Mouse (Mus musculus): ENCODE data around the gene Fmnl2. TPM values are rescaled to one million over a fixed set of nuclear protein-coding genes. Genes with fewer than 3 reads are reported as not detected.

The Fmnl2 gene
- polyA plus RNA-seq, 1 experiment = not detected

GRCm38 (mm10) chr2:53095031-53095430 lies 237.4 kb downstream of the Fmnl2 start:
- Histone ChIP-seq H3K4me3 (ENCODE audit: insufficient read depth, low read depth, low read length) (no peak overlapping the region), H3K4me1 (ENCODE audit: control insufficient read depth, insufficient read depth, low read length) (no peaks in the 10 kb centered on the region), H3K27ac (ENCODE audit: insufficient read depth, low read depth, low read length) (no peak overlapping the region)
- TF ChIP-seq POLR2A (IDR thresholded peaks at IDR 0.05; ENCODE audit: insufficient read depth, low read depth, low read length) = no peak
- TF ChIP-seq CTCF (IDR thresholded peaks at IDR 0.05; ENCODE audit: insufficient read depth, low read depth, low read length) = no peak
- 89% methylated on average over 9 of the region's 9 CpGs for whole genome bisulfite sequencing

GRCm38 (mm10) chr2:53095489-53095888 lies 237.8 kb downstream of the Fmnl2 start:
- Histone ChIP-seq H3K4me3 (ENCODE audit: insufficient read depth, low read depth, low read length) (no peak overlapping the region), H3K27ac (ENCODE audit: insufficient read depth, low read depth, low read length) (no peak overlapping the region), H3K4me1 (ENCODE audit: control insufficient read depth, insufficient read depth, low read length) (no peaks in the 10 kb centered on the region)
- TF ChIP-seq CTCF (IDR thresholded peaks at IDR 0.05; ENCODE audit: insufficient read depth, low read depth, low read length) (no peak), POLR2A (IDR thresholded peaks at IDR 0.05; ENCODE audit: insufficient read depth, low read depth, low read length) (no peak)
- WGBS = 94% methylated on average over 3 of the region's 3 CpGs

GRCm38 (mm10) chr2:53100093-53100492 lies 242.4 kb downstream of the Fmnl2 start:
- Histone ChIP-seq H3K4me1 (ENCODE audit: control insufficient read depth, insufficient read depth, low read length) (no peaks in the 10 kb centered on the region), H3K4me3 (ENCODE audit: insufficient read depth, low read depth, low read length) (no peak overlapping the region), H3K27ac (ENCODE audit: insufficient read depth, low read depth, low read length) (no peak overlapping the region)
- no peak for TF ChIP-seq CTCF (IDR thresholded peaks at IDR 0.05; ENCODE audit: insufficient read depth, low read depth, low read length)
- no peak for TF ChIP-seq POLR2A (IDR thresholded peaks at IDR 0.05; ENCODE audit: insufficient read depth, low read depth, low read length)
- 20% methylated on average over 2 of the region's 2 CpGs for WGBS

GRCm38 (mm10) chr2:53101885-53102740 lies 244.5 kb downstream of the Fmnl2 start:
- Histone ChIP-seq H3K4me3 (ENCODE audit: insufficient read depth, low read depth, low read length) (no peak overlapping the region), H3K4me1 (ENCODE audit: control insufficient read depth, insufficient read depth, low read length) (no peaks in the 10 kb centered on the region), H3K27ac (ENCODE audit: insufficient read depth, low read depth, low read length) (no peak overlapping the region)
- TF ChIP-seq CTCF (IDR thresholded peaks at IDR 0.05; ENCODE audit: insufficient read depth, low read depth, low read length) (no peak), POLR2A (IDR thresholded peaks at IDR 0.05; ENCODE audit: insufficient read depth, low read depth, low read length) (no peak)
- WGBS = 88% methylated on average over 11 of the region's 11 CpGs

- TF ChIP-seq CTCF (IDR thresholded peaks at IDR 0.05; ENCODE audit: insufficient read depth, low read depth, low read length) = no peak
- no peak for TF ChIP-seq POLR2A (IDR thresholded peaks at IDR 0.05; ENCODE audit: insufficient read depth, low read depth, low read length)
- no peak overlapping the region for H3K4me3 ChIP-seq (ENCODE audit: insufficient read depth, low read depth, low read length)
- H3K27ac ChIP-seq (ENCODE audit: insufficient read depth, low read depth, low read length) = no peak overlapping the region
- no peaks in the 10 kb centered on the region for H3K4me1 ChIP-seq (ENCODE audit: control insufficient read depth, insufficient read depth, low read length)
- WGBS = 97% methylated on average over 2 of the region's 2 CpGs
Observed at GRCm38 (mm10) chr2:53102901-53103300, 245.2 kb downstream of the Fmnl2 start.

- Histone ChIP-seq H3K27ac (ENCODE audit: insufficient read depth, low read depth, low read length) (no peak overlapping the region), H3K4me3 (ENCODE audit: insufficient read depth, low read depth, low read length) (no peak overlapping the region), H3K4me1 (ENCODE audit: control insufficient read depth, insufficient read depth, low read length) (no peaks in the 10 kb centered on the region)
- TF ChIP-seq CTCF (IDR thresholded peaks at IDR 0.05; ENCODE audit: insufficient read depth, low read depth, low read length) = no peak
- no peak for TF ChIP-seq POLR2A (IDR thresholded peaks at IDR 0.05; ENCODE audit: insufficient read depth, low read depth, low read length)
- 96% methylated on average over 10 of the region's 10 CpGs for WGBS
Observed at GRCm38 (mm10) chr2:53105408-53105807, 247.7 kb downstream of the Fmnl2 start.

- H3K27ac ChIP-seq (ENCODE audit: insufficient read depth, low read depth, low read length) = no peak overlapping the region
- no peak overlapping the region for H3K4me3 ChIP-seq (ENCODE audit: insufficient read depth, low read depth, low read length)
- no peaks in the 10 kb centered on the region for H3K4me1 ChIP-seq (ENCODE audit: control insufficient read depth, insufficient read depth, low read length)
- 89% methylated on average over 7 of the region's 7 CpGs for WGBS
- no peak for TF ChIP-seq POLR2A (IDR thresholded peaks at IDR 0.05; ENCODE audit: insufficient read depth, low read depth, low read length)
- no peak for TF ChIP-seq CTCF (IDR thresholded peaks at IDR 0.05; ENCODE audit: insufficient read depth, low read depth, low read length)
Observed at GRCm38 (mm10) chr2:53106056-53106455, 248.4 kb downstream of the Fmnl2 start.

GRCm38 (mm10) chr2:53106472-53106871 lies 248.8 kb downstream of the Fmnl2 start:
- TF ChIP-seq CTCF (IDR thresholded peaks at IDR 0.05; ENCODE audit: insufficient read depth, low read depth, low read length) = no peak
- TF ChIP-seq POLR2A (IDR thresholded peaks at IDR 0.05; ENCODE audit: insufficient read depth, low read depth, low read length) = no peak
- 93% methylated on average over 8 of the region's 8 CpGs for WGBS
- Histone ChIP-seq H3K4me3 (ENCODE audit: insufficient read depth, low read depth, low read length) (no peak overlapping the region), H3K27ac (ENCODE audit: insufficient read depth, low read depth, low read length) (no peak overlapping the region), H3K4me1 (ENCODE audit: control insufficient read depth, insufficient read depth, low read length) (no peaks in the 10 kb centered on the region)

- 84% methylated on average over 5 of the region's 5 CpGs for WGBS
- Histone ChIP-seq H3K4me1 (ENCODE audit: control insufficient read depth, insufficient read depth, low read length) (no peaks in the 10 kb centered on the region), H3K27ac (ENCODE audit: insufficient read depth, low read depth, low read length) (no peak overlapping the region), H3K4me3 (ENCODE audit: insufficient read depth, low read depth, low read length) (no peak overlapping the region)
- TF ChIP-seq POLR2A (IDR thresholded peaks at IDR 0.05; ENCODE audit: insufficient read depth, low read depth, low read length) (no peak), CTCF (IDR thresholded peaks at IDR 0.05; ENCODE audit: insufficient read depth, low read depth, low read length) (no peak)
Observed at GRCm38 (mm10) chr2:53108547-53108946, 250.9 kb downstream of the Fmnl2 start.
